Mouse (Mus musculus) mouse trophoblast stem cell (cell line): ENCODE results near the gene Mllt3.

Experiments used
- in situ Hi-C, 2 experiments: fragments of 300-500 bp; cut with MseI, MboI; formaldehyde crosslinking; loops; 2 replicates in 1 of 2; 3 replicates in 1 of 2; pipeline ENCODE4 v1.15.1; 2025

Mllt3 gene

GRCm38 (mm10) chr4:87785132-87786074 is 247.8 kb downstream of the Mllt3 start:
- in situ Hi-C loops: loop anchor here (10.0 to 25.0 kb wide), 2 partner anchors 227 to 239 kb away; no protein-coding TSS in a partner anchor

GRCm38 (mm10) chr4:87783809-87784208 is 249.4 kb downstream of the Mllt3 start:
- in situ Hi-C loops: loop anchor here (10.0 to 25.0 kb wide), 2 partner anchors 228 to 241 kb away; no protein-coding TSS in a partner anchor

- in situ Hi-C loops: loop anchor here (10.0 to 25.0 kb wide), 2 partner anchors 230 to 243 kb away; no protein-coding TSS in a partner anchor
Measured at GRCm38 (mm10) chr4:87781971-87782370, 251.2 kb downstream of the Mllt3 start.

GRCm38 (mm10) chr4:87775721-87776120 is 257.4 kb downstream of the Mllt3 start:
- in situ Hi-C loops: loop anchor here in 1 of 2 experiments (25.0 kb wide), 1 partner anchor 237 kb away; no protein-coding TSS in a partner anchor

- in situ Hi-C loops: no loop called here
Measured at GRCm38 (mm10) chr4:87774515-87774914, 258.6 kb downstream of the Mllt3 start.

GRCm38 (mm10) chr4:87767711-87768561 is 265.2 kb downstream of the Mllt3 start:
- in situ Hi-C loops: no loop called here

GRCm38 (mm10) chr4:87765729-87766128 is 267.4 kb downstream of the Mllt3 start:
- in situ Hi-C loops: no loop called here

GRCm38 (mm10) chr4:87761075-87761474 is 272.1 kb downstream of the Mllt3 start:
- in situ Hi-C loops: no loop called here

GRCm38 (mm10) chr4:87760297-87760696 is 272.9 kb downstream of the Mllt3 start:
- in situ Hi-C loops: no loop called here

- in situ Hi-C loops: no loop called here
Measured at GRCm38 (mm10) chr4:87759625-87760024, 273.5 kb downstream of the Mllt3 start.

- in situ Hi-C loops: no loop called here
Measured at GRCm38 (mm10) chr4:87759110-87759509, 274.1 kb downstream of the Mllt3 start.

GRCm38 (mm10) chr4:87751515-87751864 is 281.7 kb downstream of the Mllt3 start:
- in situ Hi-C loops: no loop called here

- in situ Hi-C loops: no loop called here
Measured at GRCm38 (mm10) chr4:87750856-87751514, 282.2 kb downstream of the Mllt3 start.

- in situ Hi-C loops: no loop called here
Measured at GRCm38 (mm10) chr4:87749532-87750234, 283.5 kb downstream of the Mllt3 start.

- in situ Hi-C loops: no loop called here
Measured at GRCm38 (mm10) chr4:87745016-87745645, 288.0 kb downstream of the Mllt3 start.

GRCm38 (mm10) chr4:87739524-87740128 is 293.5 kb downstream of the Mllt3 start:
- in situ Hi-C loops: no loop called here

GRCm38 (mm10) chr4:87739104-87739503 is 294.1 kb downstream of the Mllt3 start:
- in situ Hi-C loops: no loop called here

GRCm38 (mm10) chr4:87737201-87737806 is 295.9 kb downstream of the Mllt3 start:
- in situ Hi-C loops: no loop called here

- in situ Hi-C loops: no loop called here
Measured at GRCm38 (mm10) chr4:87736779-87737178, 296.4 kb downstream of the Mllt3 start.
